Mouse (Mus musculus) heart, embryonic 14.5 days (tissue): Measurements from ENCODE around the gene Cxadr. TPM values are rescaled to one million over a fixed set of nuclear protein-coding genes. Genes with fewer than 3 reads are reported as not detected.

ENCODE experiments used
- polyA plus RNA-seq: library from polyadenylated mRNA; unstranded; fragments of >200 nt; fragmentation: Nextera tagmentation; extraction: Ambion mirVana; gene quantifications from 2 replicates; pipeline ENCODE4 v1.2.1, GENCODE M21; 2014

Gene Cxadr
- polyA plus RNA-seq, 1 experiment from 2014 or later: 28.7 TPM

Other genes with a start within 250 kb of the Cxadr start
- 75.7 and 78.5 TPM in 2 replicates for gene Btg3, start 75.7 kb downstream of the Cxadr start, polyA plus RNA-seq